Mouse (Mus musculus): Measurements from ENCODE around the gene Slc5a5. TPM values are rescaled to one million over a fixed set of nuclear protein-coding genes. Genes with fewer than 3 reads are reported as not detected.

Gene Slc5a5
- polyA plus RNA-seq (2015; fragmentation: Nextera tagmentation; extraction: Ambion mirVana): 0.09 and 0.10 TPM in 2 replicates

DNA sequence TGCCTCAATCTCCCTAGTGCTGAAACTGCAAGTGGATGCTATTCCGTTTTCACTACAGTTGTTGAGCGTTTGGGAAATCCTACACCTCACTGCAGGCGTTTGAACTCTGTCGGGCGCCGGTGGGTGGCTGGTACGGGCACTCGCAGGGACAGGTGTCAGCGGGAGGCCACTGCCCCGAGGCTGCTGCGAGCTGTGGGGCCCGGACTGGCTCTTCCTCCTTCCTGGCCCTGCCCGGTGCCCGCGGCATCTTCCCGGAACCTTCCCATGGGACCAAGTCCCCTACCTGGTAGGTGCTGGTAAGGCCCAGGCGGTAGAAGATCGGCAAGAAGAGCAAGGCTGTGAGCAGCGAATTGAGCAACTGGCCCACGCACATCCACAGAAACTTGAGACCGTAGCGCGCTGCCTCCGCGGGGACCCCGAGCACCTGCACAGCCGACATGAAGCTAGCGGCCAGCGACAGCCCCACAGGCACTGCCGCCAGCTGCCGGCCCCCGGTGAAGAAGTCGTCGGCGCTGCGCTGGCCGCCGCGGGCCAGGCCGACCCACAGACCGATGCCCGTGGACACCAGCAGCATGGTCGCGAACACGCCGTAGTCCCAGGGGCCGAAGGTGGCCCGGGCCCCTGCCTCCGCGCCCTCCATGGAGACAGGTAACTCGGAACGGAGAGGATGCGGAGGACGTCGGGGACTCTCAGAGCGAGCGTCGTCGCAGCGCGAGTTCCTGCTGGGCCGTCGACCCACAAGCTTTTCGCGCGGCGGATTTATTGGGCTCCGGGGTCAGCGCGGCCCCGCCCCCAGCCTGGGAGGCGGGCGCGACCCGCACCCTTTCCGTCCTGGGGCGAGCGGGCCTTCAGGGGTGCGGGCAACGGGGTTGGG is at the start of gene Slc5a5:
Gene Slc5a5, minus strand, starts transcription at position 736 of the 874 bp plus-strand sequence.

DNA sequence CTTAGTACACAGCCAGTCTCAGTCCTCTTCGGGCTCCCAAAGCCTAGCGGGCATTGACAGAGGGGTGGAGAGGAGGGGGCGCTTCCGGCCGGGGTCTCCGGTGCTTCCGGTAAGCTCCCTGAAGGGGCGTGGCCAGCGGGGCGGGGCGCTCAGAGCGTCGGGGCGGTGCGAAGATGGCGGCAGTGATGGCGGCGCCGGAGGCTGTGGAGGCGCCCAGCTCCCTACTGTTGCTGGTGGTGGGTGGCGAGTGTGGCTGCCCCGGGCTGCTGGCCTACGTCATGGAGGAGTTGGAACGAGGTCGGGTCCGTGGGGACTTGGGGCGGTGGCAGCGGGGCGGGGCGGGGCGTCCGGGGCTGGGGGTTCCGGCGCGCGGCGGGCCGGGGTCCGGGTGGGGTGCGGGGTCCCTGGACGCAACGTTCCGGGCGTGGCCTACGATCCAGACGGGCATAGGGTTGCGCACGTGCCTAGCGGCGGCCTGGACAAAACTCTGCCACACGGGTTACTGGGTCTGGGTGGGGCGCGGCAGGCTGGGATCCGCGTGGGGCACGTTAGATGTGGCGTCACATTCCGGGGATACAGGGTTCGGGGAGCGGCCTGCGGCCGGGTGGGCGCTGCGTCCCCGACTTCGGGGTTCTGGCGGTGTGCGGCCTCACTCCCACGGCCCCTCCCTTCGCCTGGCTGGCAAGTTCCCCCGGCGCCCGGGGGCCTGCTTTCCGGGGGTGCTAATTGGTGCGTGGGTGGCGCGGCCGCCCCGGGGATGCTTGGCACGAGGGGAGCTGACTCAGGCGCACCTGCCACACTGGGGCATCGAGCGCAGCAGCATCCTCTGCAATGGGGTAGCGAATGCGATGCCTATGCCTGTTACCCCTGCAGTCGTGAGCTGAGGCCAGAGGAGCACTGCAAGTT is 13.5 kb upstream of the Slc5a5 start, which contains the start of gene Map1s:
Gene Map1s, plus strand, starts transcription at position 102 of the 906 bp plus-strand sequence.

DNA sequence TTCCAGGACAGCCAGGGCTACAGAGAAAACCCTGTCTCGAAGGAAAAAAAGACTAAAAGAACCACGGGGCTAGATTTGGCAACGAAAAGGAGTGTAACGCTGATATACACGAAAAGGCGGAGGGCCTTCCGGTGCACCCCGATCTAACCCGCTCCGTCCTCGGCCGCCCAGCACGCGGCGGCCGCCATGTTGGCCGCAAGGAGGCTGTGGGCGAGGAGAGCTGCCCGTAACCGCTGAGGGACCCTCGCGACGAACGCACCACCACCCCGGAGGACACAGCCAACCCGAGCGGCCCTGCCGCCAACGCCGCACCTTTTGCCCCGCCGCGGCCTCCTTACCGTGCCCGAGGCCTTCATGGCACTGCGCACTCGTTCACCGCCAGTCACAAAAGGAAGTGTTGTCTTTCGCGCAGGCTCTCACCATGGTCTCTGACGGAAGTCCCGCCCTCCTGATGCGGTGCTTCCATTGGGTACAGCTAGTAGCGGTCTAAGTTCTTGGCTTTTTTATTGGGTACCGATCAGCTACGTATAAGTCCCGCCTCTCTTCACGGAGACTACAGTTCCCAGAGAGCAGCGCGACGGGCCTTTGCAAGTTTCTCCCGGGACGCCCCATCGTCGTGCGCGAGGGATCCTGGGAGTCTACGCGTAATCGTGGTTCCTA is 4.6 kb upstream of the Slc5a5 start, which contains the start of gene Rpl18a:
Gene Rpl18a, minus strand, starts transcription at position 392 of the 660 bp plus-strand sequence.

DNA sequence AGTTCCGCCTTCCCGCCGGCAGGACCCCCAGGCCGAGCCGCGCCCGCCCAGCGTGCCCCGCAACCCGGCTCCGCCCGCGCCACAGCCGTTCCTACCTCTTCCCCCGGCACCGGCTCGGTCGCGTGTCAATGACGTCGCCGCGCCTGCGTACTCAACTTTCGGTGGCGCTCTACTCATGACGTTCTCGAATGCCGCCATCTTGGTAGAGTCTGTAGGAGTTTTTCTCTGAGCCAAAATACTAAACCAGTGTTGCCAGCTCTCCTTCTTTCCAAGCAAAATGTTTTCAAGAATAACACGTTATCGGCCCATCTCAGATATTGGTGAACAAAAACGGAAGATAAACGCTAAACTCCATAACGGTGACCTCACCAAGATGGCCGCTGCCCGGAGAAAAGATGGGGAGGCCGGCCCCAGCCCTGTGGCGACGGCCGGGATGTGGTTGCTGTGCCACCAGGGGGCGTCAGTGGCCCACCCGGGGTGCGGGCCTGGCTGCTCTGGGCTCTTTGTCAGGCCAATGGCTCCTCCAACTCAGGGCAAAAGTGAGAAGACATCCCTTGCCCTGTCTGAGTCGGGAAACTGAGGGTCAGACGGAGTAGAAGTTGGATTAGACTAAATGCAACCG is 19.1 kb downstream of the Slc5a5 start, which contains the start of gene Ccdc124:
Gene Ccdc124, minus strand, starts transcription at position 572 of the 622 bp plus-strand sequence.

DNA sequence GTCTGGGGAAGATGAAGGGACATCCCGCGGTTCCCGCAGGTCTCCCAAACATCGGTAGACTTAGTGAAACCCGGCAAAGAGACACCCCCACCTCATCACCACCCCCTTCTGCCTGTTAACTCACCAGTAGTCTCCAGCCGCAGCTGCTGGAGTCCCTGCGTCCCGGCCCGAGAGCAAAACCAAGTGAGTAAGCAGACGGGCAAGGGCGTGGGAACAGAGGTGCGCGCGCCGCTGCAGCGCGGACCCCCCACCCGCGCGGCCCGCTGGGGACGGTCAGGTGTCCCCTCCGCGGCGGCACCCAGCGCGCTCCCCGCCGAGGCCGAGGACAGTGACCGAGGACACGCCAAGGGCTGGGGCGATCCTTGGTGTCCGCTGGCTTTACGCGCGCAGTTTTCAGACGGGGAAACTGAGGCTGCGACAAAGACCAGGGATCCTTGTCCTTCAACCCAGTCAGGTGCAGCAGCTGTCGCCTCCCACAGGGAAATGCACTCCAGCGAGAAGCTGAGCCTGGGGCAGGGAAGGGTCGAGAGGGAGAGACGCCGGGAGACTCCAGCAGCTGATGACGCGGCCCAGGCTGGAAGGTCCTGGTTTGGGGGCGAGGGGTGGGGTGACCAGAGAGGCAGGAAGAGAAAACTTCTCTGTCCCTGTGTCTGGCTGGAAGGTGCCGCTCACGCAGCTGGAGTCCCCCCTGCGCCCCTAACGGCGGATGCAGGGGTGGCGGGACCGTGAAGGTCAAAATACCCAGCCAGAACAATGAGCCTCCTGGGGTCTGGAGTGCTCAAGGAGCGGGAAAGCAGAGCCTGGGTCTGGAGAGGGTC is 29.5 kb downstream of the Slc5a5 start, which contains the start of gene Kcnn1:
Gene Kcnn1, minus strand, starts transcription at position 435 of the 818 bp plus-strand sequence.

DNA sequence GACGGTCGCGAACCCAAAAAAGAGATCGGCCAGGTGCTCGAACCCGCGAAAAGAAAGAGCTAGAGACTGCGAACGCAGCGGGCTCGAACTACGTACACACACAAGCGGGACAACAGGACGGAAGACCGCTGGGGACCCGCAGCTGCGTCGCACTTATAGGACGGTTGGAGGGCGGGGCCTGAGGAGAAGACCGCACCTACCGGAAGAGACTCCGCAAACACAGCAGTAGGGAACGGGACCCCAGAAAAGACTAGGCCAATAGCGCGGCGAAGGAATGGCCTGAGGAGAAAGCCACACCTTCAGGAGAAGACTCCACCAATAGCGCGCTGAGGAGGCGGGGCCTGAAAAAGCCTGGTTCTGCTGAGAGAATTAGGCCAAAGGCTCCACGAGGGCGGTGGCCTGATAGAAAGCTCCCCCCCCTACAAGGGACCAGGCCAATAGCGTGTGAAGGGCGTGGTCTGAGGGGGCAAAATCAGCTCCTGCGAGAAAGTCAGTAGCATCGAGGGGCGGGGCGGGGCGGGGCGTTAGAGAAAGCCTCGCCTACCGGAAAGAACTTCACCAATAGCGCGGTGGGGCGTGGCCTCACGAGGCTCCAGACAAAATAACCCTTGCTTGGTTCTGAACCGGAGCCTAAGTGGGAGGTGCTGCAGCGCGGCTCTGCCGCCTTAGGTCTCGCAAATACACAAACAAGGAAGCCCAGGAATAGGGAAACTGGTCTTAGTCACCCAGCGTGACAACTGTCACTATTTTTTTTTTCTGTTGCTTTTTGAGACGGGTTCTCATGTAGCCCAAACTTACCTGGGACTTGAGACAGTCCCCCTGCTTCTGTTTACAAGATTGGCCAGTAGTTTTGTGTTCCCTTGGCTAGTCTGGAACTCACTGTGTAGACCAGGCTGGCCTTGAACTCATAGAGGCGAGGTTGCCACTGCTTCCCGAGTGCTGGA is 52.9 kb downstream of the Slc5a5 start, which contains the start of gene Arrdc2:
Gene Arrdc2, minus strand, starts transcription at position 313 of the 944 bp plus-strand sequence.

MicroRNAs within 50 kb of the gene (microRNA counts, 519-probe panel; counts per million panel counts)
- 296 counts per million, percentile 58 among the panel's probes with 10 or more counts for microRNA mmu-miR-1969

Small RNAs within 50 kb of the gene (microRNA-seq; reads per million reads assigned to microRNA genes)
- gene Mir1969 (1.1 to 1.7 reads per million in 2 experiments), gene Mir7067 (0.21 to 1.1 reads per million in 2 experiments)

Other genes starting within 250 kb of the Slc5a5 start
- 44.6 and 48.6 TPM in 2 replicates for gene Pgpep1, start 232.4 kb downstream of the Slc5a5 start, polyA plus RNA-seq (2015; fragmentation: Nextera tagmentation; extraction: Ambion mirVana)
- 120 and 144 TPM in 2 replicates for gene Lsm4, start 219.5 kb downstream of the Slc5a5 start, polyA plus RNA-seq (2015; fragmentation: Nextera tagmentation; extraction: Ambion mirVana)
- 81.2 and 130 TPM in 2 replicates for gene Jund, start 193.8 kb downstream of the Slc5a5 start, polyA plus RNA-seq (2015; fragmentation: Nextera tagmentation; extraction: Ambion mirVana)
- not detected in 2 replicates for gene Iqcn, start 189.3 kb downstream of the Slc5a5 start, polyA plus RNA-seq (2015; fragmentation: Nextera tagmentation; extraction: Ambion mirVana)
- not detected in 2 replicates for gene Gm3336, start 174.2 kb downstream of the Slc5a5 start, polyA plus RNA-seq (2015; fragmentation: Nextera tagmentation; extraction: Ambion mirVana)
- 0.60 and 0.78 TPM in 2 replicates for gene Pde4c, start 169.0 kb downstream of the Slc5a5 start, polyA plus RNA-seq (2015; fragmentation: Nextera tagmentation; extraction: Ambion mirVana)
- gene Rab3a, start 138.1 kb downstream of the Slc5a5 start, polyA plus RNA-seq (2015; fragmentation: Nextera tagmentation; extraction: Ambion mirVana): 48.6 and 48.8 TPM in 2 replicates
- gene Mpv17l2, start 131.8 kb downstream of the Slc5a5 start, polyA plus RNA-seq (2015; fragmentation: Nextera tagmentation; extraction: Ambion mirVana): 33.9 and 40.1 TPM in 2 replicates
- 41.8 and 42.9 TPM in 2 replicates for gene Pik3r2, start 116.0 kb downstream of the Slc5a5 start, polyA plus RNA-seq (2015; fragmentation: Nextera tagmentation; extraction: Ambion mirVana)
- gene Mast3, start 87.7 kb downstream of the Slc5a5 start, polyA plus RNA-seq (2015; fragmentation: Nextera tagmentation; extraction: Ambion mirVana): 4.4 and 4.8 TPM in 2 replicates
- gene Il12rb1, start 84.3 kb downstream of the Slc5a5 start, polyA plus RNA-seq (2015; fragmentation: Nextera tagmentation; extraction: Ambion mirVana): 0.13 TPM in 1 of 2 replicates, not detected in the other
- gene Arrdc2, start 53.0 kb downstream of the Slc5a5 start, polyA plus RNA-seq (2015; fragmentation: Nextera tagmentation; extraction: Ambion mirVana): 3.2 and 5.5 TPM in 2 replicates
- gene Kcnn1, start 29.5 kb downstream of the Slc5a5 start, polyA plus RNA-seq (2015; fragmentation: Nextera tagmentation; extraction: Ambion mirVana): 0.73 and 0.85 TPM in 2 replicates
- 55.2 and 65.8 TPM in 2 replicates for gene Ccdc124, start 18.8 kb downstream of the Slc5a5 start, polyA plus RNA-seq (2015; fragmentation: Nextera tagmentation; extraction: Ambion mirVana)
- 3,039 and 3,890 TPM in 2 replicates for gene Rpl18a, start 4.7 kb upstream of the Slc5a5 start, polyA plus RNA-seq (2015; fragmentation: Nextera tagmentation; extraction: Ambion mirVana)
- gene Map1s, start 13.2 kb upstream of the Slc5a5 start, polyA plus RNA-seq (2015; fragmentation: Nextera tagmentation; extraction: Ambion mirVana): 25.8 and 28.7 TPM in 2 replicates